ENCODE assay signal across 10 mouse cellular contexts in genomic region chr1:98031802-98032201, GRCm38 (mm10).
DNase-seq lines count a peak whose midpoint lies in the region; ATAC-seq and TF ChIP-seq lines count a peak whose summit lies in the region.
"Had no signal": no experiment of that assay in that cellular context is flagged by ENCODE, and none has a peak within 500 bp of the region (broad histone marks: within the 10 kb centered on the region; RNA-seq: fewer than 3 reads in every experiment).

No protein-coding gene starts in this region.

- H3K9me3 ChIP-seq in forebrain, embryonic 12.5 days, result no peaks in the 10 kb centered on the region
- no peaks in the 10 kb centered on the region for H3K9me3 ChIP-seq in forebrain, embryonic 11.5 days (ENCODE audit: control insufficient read depth, low read length)
- no peaks in the 10 kb centered on the region for H3K9me3 ChIP-seq in midbrain, embryonic 16.5 days (replicated peaks; ENCODE audit: control insufficient read depth, low read length, poor library complexity, severe bottlenecking)
- H3K9me3 ChIP-seq: embryonic facial prominence, embryonic 15.5 days; limb, embryonic 15.5 days had no signal

- H3K4me3 ChIP-seq in forebrain, embryonic 12.5 days (replicated peaks), result no peak overlapping the region
- no peak overlapping the region for H3K4me3 ChIP-seq in forebrain, embryonic 11.5 days (ENCODE audit: low read depth, low read length)
- no peak overlapping the region for H3K4me3 ChIP-seq in midbrain, embryonic 16.5 days (ENCODE audit: low read depth, low read length)
- H3K4me3 ChIP-seq in gastrocnemius, adult 2 months, result no peak overlapping the region
- H3K4me3 ChIP-seq: embryonic facial prominence, embryonic 15.5 days; limb, embryonic 15.5 days had no signal

- H3K27ac ChIP-seq in forebrain, embryonic 12.5 days, result no peak overlapping the region
- no peak overlapping the region for H3K27ac ChIP-seq in forebrain, embryonic 11.5 days (ENCODE audit: low read depth, low read length)
- no peak overlapping the region for H3K27ac ChIP-seq in midbrain, embryonic 16.5 days (ENCODE audit: low read length)
- H3K27ac ChIP-seq in gastrocnemius, adult 2 months, result no peak overlapping the region
- H3K27ac ChIP-seq: embryonic facial prominence, embryonic 15.5 days; limb, embryonic 15.5 days had no signal

- no peaks in the 10 kb centered on the region for H3K27me3 ChIP-seq in forebrain, embryonic 12.5 days
- H3K27me3 ChIP-seq in forebrain, embryonic 11.5 days (ENCODE audit: control insufficient read depth, insufficient read depth, low read length), result no peaks in the 10 kb centered on the region
- no peaks in the 10 kb centered on the region for H3K27me3 ChIP-seq in midbrain, embryonic 16.5 days (ENCODE audit: control insufficient read depth, insufficient read depth, low read depth, low read length)
- H3K27me3 ChIP-seq: embryonic facial prominence, embryonic 15.5 days; limb, embryonic 15.5 days had no signal

- no peaks in the 10 kb centered on the region for H3K36me3 ChIP-seq in forebrain, embryonic 12.5 days (replicated peaks)
- H3K36me3 ChIP-seq in forebrain, embryonic 11.5 days (ENCODE audit: control insufficient read depth, insufficient read depth, low read length), result no peaks in the 10 kb centered on the region
- H3K36me3 ChIP-seq in midbrain, embryonic 16.5 days (ENCODE audit: control insufficient read depth, insufficient read depth, low read length), result no peaks in the 10 kb centered on the region
- H3K36me3 ChIP-seq: embryonic facial prominence, embryonic 15.5 days; limb, embryonic 15.5 days had no signal

- intact Hi-C loops in gastrocnemius, adult 2 months (cut with DNase I), result no loop called here

- no peak for TF ChIP-seq CTCF in gastrocnemius, adult 2 months (IDR thresholded peaks at IDR 0.05)

- peak; percentile 46; the same call in 1 of the 2 replicates for ATAC-seq in forebrain, embryonic 12.5 days (ENCODE audit: low FRiP score)
- no peak for ATAC-seq in forebrain, embryonic 11.5 days (replicated peaks; ENCODE audit: low FRiP score)
- ATAC-seq in midbrain, embryonic 16.5 days, result peak; percentile 75

- H3K4me2 ChIP-seq in forebrain, embryonic 12.5 days, result no peak overlapping the region
- H3K4me2 ChIP-seq in forebrain, embryonic 11.5 days (ENCODE audit: low read depth, low read length, severe bottlenecking), result no peak overlapping the region
- no peak overlapping the region for H3K4me2 ChIP-seq in midbrain, embryonic 16.5 days (ENCODE audit: low read length)
- H3K4me2 ChIP-seq: embryonic facial prominence, embryonic 15.5 days; limb, embryonic 15.5 days had no signal

- no peaks in the 10 kb centered on the region for H3K4me1 ChIP-seq in forebrain, embryonic 12.5 days
- H3K4me1 ChIP-seq in forebrain, embryonic 11.5 days (replicated peaks; ENCODE audit: control insufficient read depth, insufficient read depth, low read length), result no peaks in the 10 kb centered on the region
- H3K4me1 ChIP-seq in midbrain, embryonic 16.5 days (ENCODE audit: control insufficient read depth, insufficient read depth, low read length), result no peaks in the 10 kb centered on the region
- H3K4me1 ChIP-seq: embryonic facial prominence, embryonic 15.5 days; limb, embryonic 15.5 days had no signal

- no peak overlapping the region for H3K9ac ChIP-seq in forebrain, embryonic 12.5 days
- no peak overlapping the region for H3K9ac ChIP-seq in forebrain, embryonic 11.5 days (ENCODE audit: low read length)
- H3K9ac ChIP-seq in midbrain, embryonic 16.5 days (ENCODE audit: low read depth, low read length), result no peak overlapping the region
- H3K9ac ChIP-seq: embryonic facial prominence, embryonic 15.5 days; limb, embryonic 15.5 days had no signal

- no peak for DNase-seq in forebrain, embryonic 11.5 days (ENCODE audit: low spot score)
- DNase-seq in brain, embryonic 18.5 days (ENCODE audit: low read depth, low spot score), result peak; percentile 52
- peak; percentile 72 for DNase-seq in layer of hippocampus, adult 11-12 months (ENCODE audit: low spot score)
- DNase-seq in gastrocnemius, adult 2 months, result no peak
- no peak for DNase-seq in spleen, adult 18-20 months
- DNase-seq in lung, postnatal 10 days, result no peak

- 78% methylated on average over 8 of the region's 8 CpGs for WGBS in forebrain, embryonic 12.5 days
- WGBS in forebrain, embryonic 11.5 days, result 88% methylated on average over 8 of the region's 8 CpGs
- 57% methylated on average over 8 of the region's 8 CpGs for WGBS in midbrain, embryonic 16.5 days

Comparison
In these comparisons a context has a peak if more than half of its experiments do, and no peak if none do; other contexts are left out.
1. DNase-seq: peak in brain, embryonic 18.5 days (single experiment) and layer of hippocampus, adult 11-12 months (single experiment); none in forebrain, embryonic 11.5 days (single experiment), gastrocnemius, adult 2 months (single experiment), spleen, adult 18-20 months (0 of 2) and lung, postnatal 10 days (single experiment).